Mouse (Mus musculus): Measurements from ENCODE around the gene Dennd2a. TPM values are rescaled to one million over a fixed set of nuclear protein-coding genes. Genes with fewer than 3 reads are reported as not detected.

Gene Dennd2a
- polyA plus RNA-seq, 1 experiment from 2014 or later: 21.5 TPM

DNA sequence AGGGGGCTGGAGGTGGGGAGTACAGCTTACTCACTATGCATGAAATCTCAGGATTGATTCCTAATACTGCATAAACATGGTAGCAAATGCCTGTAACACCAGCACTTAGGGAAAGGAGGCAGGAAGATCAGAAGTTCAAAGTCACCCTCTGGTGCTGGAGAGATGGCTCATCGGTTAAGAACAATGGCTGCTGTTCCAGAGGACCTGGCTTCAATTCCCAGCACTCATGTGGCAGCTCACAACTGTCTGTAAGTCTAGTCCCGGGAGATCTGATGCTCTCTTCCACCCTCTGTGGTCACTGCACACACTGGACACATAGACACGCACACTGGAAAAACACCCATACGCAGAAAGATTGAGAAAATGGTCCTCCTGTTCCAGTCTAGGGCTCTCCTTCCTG lies 124.5 kb downstream of the Dennd2a start:
- Histone ChIP-seq H3K27ac (ENCODE audit: low read depth, low read length) (no peak overlapping the region), H3K4me3 (ENCODE audit: low read depth, low read length) (no peak overlapping the region), H3K27me3 (ENCODE audit: control insufficient read depth, insufficient read depth, low read length) (no peaks in the 10 kb centered on the region), H3K4me2 (no peak overlapping the region), H3K4me1 (ENCODE audit: control insufficient read depth, insufficient read depth, low read length) (no peaks in the 10 kb centered on the region), H3K9me3 (replicated peaks; ENCODE audit: control insufficient read depth, low read length) (no peaks in the 10 kb centered on the region), H3K36me3 (ENCODE audit: control insufficient read depth, insufficient read depth, low read length) (no peaks in the 10 kb centered on the region), H3K9ac (ENCODE audit: low read depth, low read length) (no peak overlapping the region)
- ATAC-seq (replicated peaks; ENCODE audit: insufficient number of reproducible peaks, low FRiP score, low TSS enrichment): no peak
- WGBS (ENCODE audit: insufficient replicate concordance): 84% methylated on average over 4 of the region's 4 CpGs

DNA sequence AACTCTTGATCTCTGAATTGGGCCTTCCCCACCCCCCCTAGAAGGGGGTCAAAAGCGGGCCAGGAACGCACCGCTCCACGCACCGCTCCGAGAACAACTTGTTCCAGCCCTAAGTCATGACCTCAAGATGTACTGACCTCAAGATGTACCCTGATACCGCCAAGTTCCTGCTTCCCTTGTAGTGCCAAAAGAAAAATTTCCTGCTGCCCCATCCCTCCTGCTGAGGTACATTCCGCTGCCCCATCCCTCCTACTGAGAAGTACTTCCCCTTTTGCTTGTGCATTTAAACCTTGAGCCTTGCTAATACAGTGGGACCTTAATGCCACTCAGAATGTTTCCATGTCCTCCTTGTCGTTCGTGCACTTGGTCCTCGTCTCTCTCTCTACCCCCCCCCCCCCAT lies 126.9 kb downstream of the Dennd2a start:
- Histone ChIP-seq H3K27ac (ENCODE audit: low read depth, low read length) (no peak overlapping the region), H3K9me3 (replicated peaks; ENCODE audit: control insufficient read depth, low read length) (no peaks in the 10 kb centered on the region), H3K36me3 (ENCODE audit: control insufficient read depth, insufficient read depth, low read length) (no peaks in the 10 kb centered on the region), H3K9ac (ENCODE audit: low read depth, low read length) (no peak overlapping the region), H3K27me3 (ENCODE audit: control insufficient read depth, insufficient read depth, low read length) (no peaks in the 10 kb centered on the region), H3K4me2 (no peak overlapping the region), H3K4me1 (ENCODE audit: control insufficient read depth, insufficient read depth, low read length) (no peaks in the 10 kb centered on the region), H3K4me3 (ENCODE audit: low read depth, low read length) (no peak overlapping the region)
- no peak for ATAC-seq (replicated peaks; ENCODE audit: insufficient number of reproducible peaks, low FRiP score, low TSS enrichment)
- WGBS (ENCODE audit: insufficient replicate concordance): 62% methylated on average over 11 of the region's 11 CpGs

DNA sequence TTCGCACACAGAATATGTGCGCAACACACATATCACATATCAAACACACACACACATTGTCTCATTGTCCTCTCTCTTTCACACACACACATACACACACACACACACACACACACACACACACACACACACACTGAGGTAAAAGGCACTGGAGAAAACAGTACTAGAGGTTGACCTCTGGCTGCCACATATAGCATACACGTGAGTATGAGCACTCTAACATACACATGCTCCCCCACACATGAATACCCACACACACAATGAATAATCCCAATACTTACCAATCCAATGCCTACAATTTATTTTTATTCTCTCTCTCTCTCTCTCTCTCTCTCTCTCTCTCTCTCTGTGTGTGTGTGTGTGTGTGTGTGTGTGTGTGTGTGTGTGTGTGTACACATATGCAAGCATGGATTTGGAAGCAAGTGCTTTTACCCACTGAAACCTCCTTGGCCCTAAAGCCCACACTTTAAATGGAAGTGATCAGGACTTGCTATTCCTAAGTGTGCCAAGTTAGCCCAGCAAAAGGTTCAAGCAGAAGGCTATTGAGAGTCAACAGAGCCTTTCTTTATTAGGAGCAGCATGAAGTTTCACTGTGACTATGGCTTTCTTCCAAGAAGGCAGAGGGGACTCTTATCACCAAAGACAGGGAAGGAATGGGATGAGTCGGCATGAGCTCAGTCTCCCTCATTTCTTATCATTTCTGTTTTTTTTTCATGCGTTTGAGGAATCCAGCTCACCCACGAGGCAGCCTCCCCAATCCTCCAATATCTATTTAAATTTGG lies 128.5 kb downstream of the Dennd2a start:
- WGBS (ENCODE audit: insufficient replicate concordance): 58% methylated on average over 6 of the region's 6 CpGs
- H3K4me2 ChIP-seq: no peak overlapping the region
- H3K9me3 ChIP-seq (replicated peaks; ENCODE audit: control insufficient read depth, low read length): no peaks in the 10 kb centered on the region
- H3K27ac ChIP-seq (ENCODE audit: low read depth, low read length): 0 out of 2 replicates have a peak overlapping the region, but pooled peaks have one; percentile 29
- no peak overlapping the region for H3K4me3 ChIP-seq (ENCODE audit: low read depth, low read length)
- H3K36me3 ChIP-seq (ENCODE audit: control insufficient read depth, insufficient read depth, low read length): no peaks in the 10 kb centered on the region
- H3K27me3 ChIP-seq (ENCODE audit: control insufficient read depth, insufficient read depth, low read length): no peaks in the 10 kb centered on the region
- ATAC-seq (replicated peaks; ENCODE audit: insufficient number of reproducible peaks, low FRiP score, low TSS enrichment): no peak
- H3K9ac ChIP-seq (ENCODE audit: low read depth, low read length): no peak overlapping the region
- H3K4me1 ChIP-seq (ENCODE audit: control insufficient read depth, insufficient read depth, low read length): no peaks in the 10 kb centered on the region

DNA sequence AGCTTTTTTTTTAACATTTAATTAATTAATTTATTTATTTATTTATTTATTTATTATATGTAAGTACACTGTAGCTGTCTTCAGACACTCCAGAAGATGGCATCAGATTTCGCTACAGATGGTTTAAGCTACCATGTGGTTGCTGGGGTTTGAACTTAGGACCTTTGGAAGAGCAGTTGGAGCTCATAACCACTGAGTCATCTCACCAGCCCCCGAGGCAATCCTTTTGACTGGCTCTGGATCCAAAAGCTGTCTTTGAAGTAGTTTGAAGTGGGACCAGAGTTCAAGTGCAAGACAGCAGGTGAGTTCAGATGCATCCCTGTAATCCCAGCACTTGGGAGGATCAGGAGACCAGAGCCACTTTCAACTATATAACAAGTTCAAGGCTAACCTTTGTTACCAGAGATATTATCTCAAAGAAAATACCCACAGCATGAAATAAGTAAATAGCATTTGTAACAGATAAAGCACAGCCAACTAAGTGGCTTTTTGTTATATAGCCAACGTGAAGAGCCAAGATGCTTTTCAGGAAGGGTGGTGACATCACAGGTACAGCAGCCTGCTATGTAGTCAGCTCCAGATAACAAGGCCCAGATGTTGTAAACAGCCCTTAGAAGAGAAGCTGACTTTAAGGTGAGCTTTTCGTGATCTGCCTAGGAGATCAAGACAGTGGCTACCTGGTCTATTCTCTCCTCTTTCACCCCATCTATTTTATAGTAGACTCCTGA lies 130.2 kb downstream of the Dennd2a start:
- H3K4me2 ChIP-seq: no peak overlapping the region
- H3K4me1 ChIP-seq (ENCODE audit: control insufficient read depth, insufficient read depth, low read length): no peaks in the 10 kb centered on the region
- WGBS (ENCODE audit: insufficient replicate concordance): 72% methylated on average over 4 of the region's 4 CpGs
- H3K27me3 ChIP-seq (ENCODE audit: control insufficient read depth, insufficient read depth, low read length): no peaks in the 10 kb centered on the region
- no peaks in the 10 kb centered on the region for H3K36me3 ChIP-seq (ENCODE audit: control insufficient read depth, insufficient read depth, low read length)
- no peaks in the 10 kb centered on the region for H3K9me3 ChIP-seq (replicated peaks; ENCODE audit: control insufficient read depth, low read length)
- no peak overlapping the region for H3K27ac ChIP-seq (ENCODE audit: low read depth, low read length)
- H3K4me3 ChIP-seq (ENCODE audit: low read depth, low read length): no peak overlapping the region
- no peak overlapping the region for H3K9ac ChIP-seq (ENCODE audit: low read depth, low read length)
- ATAC-seq (replicated peaks; ENCODE audit: insufficient number of reproducible peaks, low FRiP score, low TSS enrichment): no peak

DNA sequence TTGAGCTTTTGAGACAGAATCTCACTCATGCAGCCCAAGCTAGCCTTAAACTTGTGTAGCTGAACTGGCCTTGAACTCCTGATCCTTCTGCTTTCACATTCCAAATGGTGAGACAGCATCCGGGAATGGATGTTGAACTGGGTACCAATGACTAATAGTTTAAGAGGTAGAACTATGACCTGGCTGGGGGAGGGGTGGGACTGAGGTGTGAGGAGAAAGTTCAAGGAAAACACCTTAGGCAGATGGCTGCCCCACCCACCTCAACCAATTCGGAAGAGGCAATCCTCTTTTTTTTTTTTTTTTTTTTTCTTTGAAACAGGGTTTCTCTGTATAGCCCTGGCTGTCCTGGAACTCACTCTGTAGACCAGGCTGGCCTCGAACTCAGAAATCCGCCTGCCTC lies 130.9 kb downstream of the Dennd2a start:
- no peak for ATAC-seq (replicated peaks; ENCODE audit: insufficient number of reproducible peaks, low FRiP score, low TSS enrichment)
- Histone ChIP-seq H3K27me3 (ENCODE audit: control insufficient read depth, insufficient read depth, low read length) (peaks cover 3% of the 10 kb centered on the region; the same call in 1 of the 2 replicates), H3K27ac (ENCODE audit: low read depth, low read length) (no peak overlapping the region), H3K4me1 (ENCODE audit: control insufficient read depth, insufficient read depth, low read length) (no peaks in the 10 kb centered on the region), H3K4me2 (no peak overlapping the region), H3K9me3 (replicated peaks; ENCODE audit: control insufficient read depth, low read length) (no peaks in the 10 kb centered on the region), H3K4me3 (ENCODE audit: low read depth, low read length) (no peak overlapping the region), H3K9ac (ENCODE audit: low read depth, low read length) (no peak overlapping the region), H3K36me3 (ENCODE audit: control insufficient read depth, insufficient read depth, low read length) (no peaks in the 10 kb centered on the region)
- WGBS (ENCODE audit: insufficient replicate concordance): 84% methylated on average over 4 of the region's 4 CpGs

DNA sequence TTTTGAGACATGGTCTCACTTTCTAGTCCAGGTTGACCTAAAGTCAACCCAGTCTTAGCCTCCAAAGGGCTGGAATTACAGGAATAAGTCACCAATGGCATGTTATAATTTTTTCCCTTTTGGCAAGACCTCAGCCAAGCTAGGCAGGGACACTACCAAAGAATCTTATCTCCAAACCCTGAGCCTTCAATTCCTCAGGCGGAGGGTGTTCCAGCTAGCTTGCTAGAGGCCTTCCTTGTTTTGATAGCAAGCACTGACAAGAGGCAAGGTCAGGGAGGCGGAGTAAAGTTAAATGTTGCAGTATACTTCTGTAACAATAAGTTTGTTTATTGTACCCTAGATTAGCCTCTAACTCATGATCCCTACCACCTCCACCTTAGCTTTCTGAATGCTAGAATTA lies 132.5 kb downstream of the Dennd2a start:
- no peak overlapping the region for H3K27ac ChIP-seq (ENCODE audit: low read depth, low read length)
- no peak overlapping the region for H3K4me3 ChIP-seq (ENCODE audit: low read depth, low read length)
- H3K4me1 ChIP-seq (ENCODE audit: control insufficient read depth, insufficient read depth, low read length): no peaks in the 10 kb centered on the region
- WGBS (ENCODE audit: insufficient replicate concordance): 51% methylated on average over 2 of the region's 2 CpGs
- peaks cover 4% of the 10 kb centered on the region; the same call in 1 of the 2 replicates for H3K27me3 ChIP-seq (ENCODE audit: control insufficient read depth, insufficient read depth, low read length)
- H3K9ac ChIP-seq (ENCODE audit: low read depth, low read length): no peak overlapping the region
- no peak overlapping the region for H3K4me2 ChIP-seq
- no peak for ATAC-seq (replicated peaks; ENCODE audit: insufficient number of reproducible peaks, low FRiP score, low TSS enrichment)
- no peaks in the 10 kb centered on the region for H3K9me3 ChIP-seq (replicated peaks; ENCODE audit: control insufficient read depth, low read length)
- H3K36me3 ChIP-seq (ENCODE audit: control insufficient read depth, insufficient read depth, low read length): no peaks in the 10 kb centered on the region

DNA sequence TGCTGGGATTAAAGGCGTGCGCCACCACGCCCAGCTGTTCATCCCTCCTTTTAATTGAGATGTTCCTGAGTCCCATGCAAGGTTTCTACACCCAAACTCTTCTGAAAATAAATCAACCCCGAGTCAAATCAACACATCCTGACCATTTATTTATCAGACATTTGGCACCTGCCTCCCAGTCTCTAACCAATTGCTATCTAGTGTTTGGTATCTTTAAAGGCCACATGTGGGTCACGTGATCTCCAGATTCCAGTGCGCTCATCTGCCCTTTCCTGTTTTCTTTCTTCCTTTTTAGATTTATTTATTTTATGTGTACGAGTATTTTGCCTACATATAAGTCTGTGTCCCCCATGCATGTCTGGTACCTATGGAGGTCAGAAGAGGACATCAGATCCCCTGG lies 134.0 kb downstream of the Dennd2a start:
- ATAC-seq (replicated peaks; ENCODE audit: insufficient number of reproducible peaks, low FRiP score, low TSS enrichment): no peak
- 77% methylated on average over 7 of the region's 7 CpGs for WGBS (ENCODE audit: insufficient replicate concordance)
- H3K4me2 ChIP-seq: no peak overlapping the region

DNA sequence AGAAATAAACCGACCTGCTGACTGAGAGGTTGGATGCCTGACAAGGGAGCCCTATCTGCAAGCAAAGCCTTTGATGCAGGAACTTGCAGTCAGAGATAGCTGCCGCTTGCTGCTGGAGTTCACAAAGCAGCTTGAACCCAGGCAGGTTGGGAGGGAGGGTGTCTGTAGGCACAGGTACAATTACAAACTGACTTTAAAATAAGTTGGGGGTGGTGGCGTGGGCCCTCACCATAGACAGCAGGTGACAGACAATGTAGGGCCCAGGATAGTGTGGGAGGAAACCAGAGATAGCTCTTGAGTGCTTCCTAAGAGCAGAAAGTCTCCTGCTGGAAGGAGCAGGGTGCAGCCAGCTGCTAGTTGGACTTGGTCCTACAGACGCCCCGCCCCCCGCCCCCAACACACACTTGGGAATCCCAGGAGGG lies 134.5 kb downstream of the Dennd2a start:
- Histone ChIP-seq H3K4me3 (ENCODE audit: low read depth, low read length) (no peak overlapping the region), H3K9ac (ENCODE audit: low read depth, low read length) (no peak overlapping the region), H3K9me3 (replicated peaks; ENCODE audit: control insufficient read depth, low read length) (no peaks in the 10 kb centered on the region), H3K4me2 (no peak overlapping the region), H3K36me3 (ENCODE audit: control insufficient read depth, insufficient read depth, low read length) (no peaks in the 10 kb centered on the region), H3K27me3 (ENCODE audit: control insufficient read depth, insufficient read depth, low read length) (peaks cover 10% of the 10 kb centered on the region), H3K27ac (ENCODE audit: low read depth, low read length) (no peak overlapping the region), H3K4me1 (ENCODE audit: control insufficient read depth, insufficient read depth, low read length) (0 out of 2 replicates have a peak, but pooled peaks cover 3% of the 10 kb centered on the region)
- no peak for ATAC-seq (replicated peaks; ENCODE audit: insufficient number of reproducible peaks, low FRiP score, low TSS enrichment)
- 43% methylated on average over 6 of the region's 6 CpGs for WGBS (ENCODE audit: insufficient replicate concordance)

More for the DNA sequence above, 134.0 kb downstream of the Dennd2a start:
- no peak overlapping the region for H3K4me3 ChIP-seq (ENCODE audit: low read depth, low read length)
- peaks cover 7% of the 10 kb centered on the region; the same call in 1 of the 2 replicates for H3K27me3 ChIP-seq (ENCODE audit: control insufficient read depth, insufficient read depth, low read length)
- H3K9me3 ChIP-seq (replicated peaks; ENCODE audit: control insufficient read depth, low read length): no peaks in the 10 kb centered on the region
- no peaks in the 10 kb centered on the region for H3K36me3 ChIP-seq (ENCODE audit: control insufficient read depth, insufficient read depth, low read length)
- H3K4me1 ChIP-seq (ENCODE audit: control insufficient read depth, insufficient read depth, low read length): 0 out of 2 replicates have a peak, but pooled peaks cover 3% of the 10 kb centered on the region
- no peak overlapping the region for H3K27ac ChIP-seq (ENCODE audit: low read depth, low read length)
- H3K9ac ChIP-seq (ENCODE audit: low read depth, low read length): no peak overlapping the region

All from heart, embryonic 11.5 days (tissue).